Mouse (Mus musculus) retina, postnatal 1 day (tissue): Measurements from ENCODE around the gene Tns3.

ENCODE experiments used
- DNase-seq: peaks from one replicate; pipeline ENCODE4 v3.0.0-alpha.2; 2012

Tns3 gene

GRCm38 (mm10) chr11:8513359-8514253 is 150.7 kb downstream of the Tns3 start:
- peak; percentile 53 for DNase-seq

DNA sequence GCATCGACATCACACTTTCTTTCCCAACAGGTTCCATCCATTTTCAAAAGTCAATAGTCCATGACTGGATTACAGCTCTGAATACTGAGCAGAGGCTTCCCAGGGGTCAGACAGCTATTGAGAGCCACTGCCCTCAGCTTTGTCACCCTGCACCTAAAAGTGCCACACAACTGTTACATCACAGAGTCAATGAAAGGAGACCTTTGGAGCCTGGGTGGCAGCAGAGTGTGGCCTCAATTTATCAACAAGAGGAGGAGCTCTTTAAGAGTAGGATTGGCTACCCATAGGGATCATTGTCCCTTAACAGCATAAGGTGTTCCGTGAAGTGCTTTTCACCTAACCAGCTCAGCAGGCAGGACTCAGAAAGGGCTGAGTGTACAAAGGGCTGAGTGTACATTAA is 154.0 kb downstream of the Tns3 start:
- DNase-seq, result no peak

DNA sequence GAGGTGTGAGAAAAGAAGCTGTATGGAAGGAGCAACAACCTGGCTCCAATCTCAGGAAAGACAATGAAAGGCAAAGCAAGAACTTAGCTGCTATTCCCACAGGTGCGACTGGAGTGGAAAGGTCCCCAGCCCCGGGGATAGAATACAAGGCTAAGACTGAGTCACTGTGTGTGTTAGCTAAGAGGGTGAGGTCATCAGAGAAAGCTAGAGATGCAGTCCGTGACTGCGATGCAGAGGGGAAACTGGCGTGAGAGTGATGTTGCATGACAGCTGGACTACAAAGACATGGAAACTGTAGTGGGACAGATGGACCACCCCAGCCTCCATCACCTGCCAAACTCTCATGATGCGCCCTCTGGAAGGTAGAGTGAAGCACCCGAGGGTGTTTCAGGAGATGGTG is 154.7 kb downstream of the Tns3 start:
- DNase-seq, result no peak

DNA sequence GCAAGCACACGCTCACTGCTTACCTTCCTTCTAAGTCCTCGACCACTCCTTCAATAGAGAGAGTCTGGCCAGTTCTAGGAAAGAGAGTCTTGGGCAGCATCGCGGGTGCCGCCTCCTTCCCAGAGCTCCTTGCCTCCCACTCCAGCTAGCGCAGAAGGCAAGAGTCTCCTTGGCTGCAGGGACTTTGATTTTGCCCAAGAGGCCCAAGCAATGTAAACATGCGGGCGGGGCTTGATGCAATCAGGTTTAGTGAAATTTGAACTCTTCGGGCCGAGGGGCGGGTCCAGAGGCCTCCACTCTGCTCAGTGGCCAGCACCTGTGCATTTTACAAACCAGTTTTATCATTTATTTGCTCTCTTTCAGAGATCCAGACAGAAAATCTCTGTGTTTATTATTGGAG is 160.6 kb downstream of the Tns3 start:
- DNase-seq, result no peak

DNA sequence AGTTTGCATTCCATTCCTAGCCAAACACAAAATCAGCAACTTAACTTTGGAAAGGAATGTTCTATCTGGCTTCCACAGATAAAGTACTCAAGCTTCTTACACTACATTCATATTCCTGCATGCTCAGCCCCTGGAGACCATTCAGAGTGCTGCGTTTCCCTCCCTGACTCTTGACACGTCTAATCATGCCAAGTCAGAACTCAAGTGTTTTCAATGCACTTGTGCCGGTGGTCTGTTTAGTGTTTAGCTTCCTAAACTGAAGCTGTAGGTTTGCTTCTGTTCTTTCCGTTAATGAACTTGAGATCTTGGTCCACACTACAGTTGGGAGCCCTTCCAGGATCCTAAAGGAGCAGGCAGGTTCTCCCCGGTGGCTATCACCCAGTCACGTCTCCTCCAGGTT is 163.5 kb downstream of the Tns3 start:
- DNase-seq, result no peak

DNA sequence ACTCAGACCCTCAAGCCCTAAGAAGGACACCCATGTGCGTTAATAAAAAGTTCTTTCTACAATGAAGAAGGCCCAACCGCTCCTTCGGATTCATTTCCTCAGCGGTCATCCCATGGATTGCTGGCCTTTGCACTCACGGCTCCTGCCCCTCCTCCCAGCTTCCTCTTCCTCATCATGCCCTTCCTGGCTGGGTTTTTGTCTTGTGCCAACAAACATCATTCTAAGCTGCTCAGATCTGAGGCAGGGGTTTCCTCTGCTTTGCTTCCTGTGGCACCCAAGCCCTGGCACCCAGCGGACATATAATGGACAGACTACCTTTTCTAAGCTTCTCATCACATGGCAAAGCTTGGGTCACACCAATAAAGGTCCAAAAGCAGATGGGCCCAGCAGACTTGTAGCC is 167.2 kb downstream of the Tns3 start:
- no peak for DNase-seq

DNA sequence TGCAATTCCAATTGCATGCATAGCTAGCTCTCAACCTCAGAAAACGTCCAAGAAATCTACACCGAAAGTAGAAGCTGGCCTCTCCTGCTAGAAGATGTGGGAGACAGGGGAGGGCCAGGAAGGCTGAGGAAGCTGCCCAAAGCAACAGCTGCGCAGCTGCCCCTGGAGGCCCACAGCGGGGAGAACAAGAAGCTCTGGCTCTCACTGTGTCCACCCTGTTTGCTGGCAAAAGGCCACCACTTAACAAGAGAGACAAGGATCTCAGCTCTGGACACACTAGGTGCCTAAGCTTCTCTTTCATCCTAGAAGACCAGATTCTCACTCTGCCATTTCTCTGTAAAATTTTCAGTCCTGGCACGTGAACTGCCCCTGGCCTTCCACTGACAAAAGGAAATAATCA is 167.6 kb downstream of the Tns3 start:
- DNase-seq, result peak; percentile 75

- DNase-seq, result no peak
Observed at GRCm38 (mm10) chr11:8495801-8496200, 168.5 kb downstream of the Tns3 start.

- no peak for DNase-seq
Observed at GRCm38 (mm10) chr11:8495036-8495435, 169.3 kb downstream of the Tns3 start.

DNA sequence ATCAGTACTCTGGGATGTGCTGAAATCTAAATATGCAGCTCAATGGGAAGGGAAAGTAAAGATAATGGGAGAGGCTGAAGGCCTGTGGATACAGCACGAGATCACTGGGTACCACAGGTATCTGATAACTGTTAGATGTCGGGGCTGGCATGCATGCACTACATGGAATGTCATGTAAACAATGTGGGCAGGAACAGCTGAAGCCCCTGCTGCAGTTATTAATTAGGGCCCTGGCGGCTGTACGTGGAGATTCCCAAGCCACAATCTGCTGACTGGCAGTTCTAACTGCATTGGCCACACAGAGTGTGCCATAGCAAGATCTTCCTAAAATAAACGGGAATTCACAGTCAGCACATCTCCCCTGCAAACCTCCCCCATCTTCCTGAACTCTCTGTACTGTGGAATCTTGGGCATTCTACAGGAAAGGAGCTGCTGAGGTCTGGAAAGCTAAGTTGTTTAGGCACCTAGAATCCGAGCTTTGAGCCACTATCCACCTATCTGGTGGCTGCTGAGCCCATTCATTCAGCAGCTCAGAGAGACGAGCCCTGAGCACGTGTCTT is 170.3 kb downstream of the Tns3 start:
- peak; percentile 52 for DNase-seq

- DNase-seq, result no peak
Observed at GRCm38 (mm10) chr11:8492332-8492731, 172.0 kb downstream of the Tns3 start.

DNA sequence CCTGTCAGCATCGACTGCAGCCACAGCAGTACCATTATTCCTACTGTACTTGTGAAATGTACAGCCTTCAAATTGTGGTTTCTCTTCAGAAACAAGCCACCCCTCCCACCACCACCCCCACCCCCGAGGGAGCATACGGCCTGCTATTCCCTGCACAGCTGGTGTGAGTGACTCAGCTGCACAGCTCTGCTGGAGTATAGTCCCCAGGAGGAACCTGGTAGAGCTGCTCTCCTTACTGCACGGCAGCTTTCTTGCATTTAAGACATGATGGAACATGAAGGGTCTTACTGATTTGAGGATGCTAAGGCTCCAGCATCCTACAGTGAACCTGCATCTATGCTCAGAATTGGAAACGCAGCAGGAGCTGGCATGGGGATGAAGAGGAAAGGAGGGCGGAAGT is 176.1 kb downstream of the Tns3 start:
- DNase-seq, result peak; percentile 6

DNA sequence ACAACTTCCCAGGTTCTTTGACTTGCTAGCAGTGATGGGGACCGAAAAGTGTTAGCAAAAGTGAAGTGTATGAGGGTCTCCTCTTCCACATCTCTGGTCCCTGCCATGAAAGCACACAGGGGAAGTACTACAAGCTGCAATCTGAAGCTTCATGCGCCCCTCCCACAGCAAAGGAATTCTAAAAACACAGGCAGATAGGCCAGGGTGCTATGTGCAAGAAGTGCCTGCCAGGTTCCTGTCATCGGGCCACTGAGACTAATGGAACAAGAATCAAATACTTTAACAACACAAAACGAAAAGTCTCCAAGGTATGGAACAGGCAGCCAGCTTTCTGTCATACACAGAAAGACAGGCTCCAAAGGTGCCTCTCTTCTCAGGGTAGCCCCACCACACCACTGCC is 177.8 kb downstream of the Tns3 start:
- no peak for DNase-seq

DNA sequence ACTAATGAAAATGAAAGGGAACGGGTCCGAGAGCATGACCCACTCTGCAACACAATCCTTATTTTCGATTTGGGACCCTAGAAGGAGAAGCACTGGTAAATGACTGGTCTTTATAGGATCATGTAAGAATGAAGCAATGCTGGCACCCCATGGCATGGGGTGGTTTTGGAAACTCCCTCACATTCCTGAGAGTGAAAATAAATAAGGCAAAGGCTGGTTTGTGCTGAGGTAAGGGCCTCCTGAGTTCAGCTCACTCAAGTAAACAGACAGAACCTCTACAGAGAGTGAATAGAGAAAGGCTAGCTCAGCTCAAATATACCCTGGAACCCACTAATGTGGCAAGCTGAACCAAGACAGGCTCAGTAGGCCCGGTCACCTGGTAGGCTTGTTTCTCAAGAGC is 179.8 kb downstream of the Tns3 start:
- DNase-seq, result no peak

GRCm38 (mm10) chr11:8482721-8483120 is 181.6 kb downstream of the Tns3 start:
- DNase-seq, result no peak

DNA sequence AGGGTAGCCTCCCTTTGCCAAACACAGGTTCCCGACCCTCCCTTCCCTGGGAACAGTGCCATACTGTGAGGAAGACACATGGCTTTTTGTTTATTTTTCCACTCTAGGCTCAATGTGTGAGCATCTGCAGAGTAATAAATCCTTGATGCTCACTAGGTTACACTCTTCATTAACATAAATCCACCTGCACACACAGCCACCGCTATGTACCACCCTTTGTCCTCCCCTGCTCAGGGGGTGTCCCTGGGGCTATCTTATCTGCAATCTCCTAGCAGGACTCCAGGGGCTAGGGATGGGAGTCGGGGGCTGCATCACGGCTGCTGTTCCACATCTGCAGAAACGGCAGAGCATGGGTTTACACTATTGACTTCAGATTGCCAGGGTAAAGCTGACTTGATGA is 182.4 kb downstream of the Tns3 start:
- DNase-seq, result no peak

GRCm38 (mm10) chr11:8481529-8481928 is 182.8 kb downstream of the Tns3 start:
- no peak for DNase-seq

GRCm38 (mm10) chr11:8479858-8480257 is 184.5 kb downstream of the Tns3 start:
- DNase-seq, result no peak

DNA sequence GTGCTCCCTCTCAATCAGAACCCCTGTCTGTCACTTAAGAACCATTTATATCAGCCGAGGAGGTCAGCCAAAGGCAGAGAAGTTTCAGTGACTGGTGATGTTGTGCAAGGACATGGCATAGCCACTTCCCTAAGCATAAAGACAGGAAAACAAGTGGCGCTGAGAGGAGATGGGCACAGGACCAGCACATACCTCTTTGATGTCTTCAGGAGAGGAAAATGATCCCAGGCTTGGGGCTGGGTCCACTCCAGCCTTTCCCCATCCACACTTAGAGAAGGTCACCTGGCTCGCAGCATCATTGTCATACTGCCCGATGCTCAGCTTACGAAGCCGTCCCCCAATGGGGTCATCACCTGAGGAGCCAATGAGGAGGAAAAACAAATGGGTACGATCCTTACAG is 185.0 kb downstream of the Tns3 start:
- DNase-seq, result no peak

DNA sequence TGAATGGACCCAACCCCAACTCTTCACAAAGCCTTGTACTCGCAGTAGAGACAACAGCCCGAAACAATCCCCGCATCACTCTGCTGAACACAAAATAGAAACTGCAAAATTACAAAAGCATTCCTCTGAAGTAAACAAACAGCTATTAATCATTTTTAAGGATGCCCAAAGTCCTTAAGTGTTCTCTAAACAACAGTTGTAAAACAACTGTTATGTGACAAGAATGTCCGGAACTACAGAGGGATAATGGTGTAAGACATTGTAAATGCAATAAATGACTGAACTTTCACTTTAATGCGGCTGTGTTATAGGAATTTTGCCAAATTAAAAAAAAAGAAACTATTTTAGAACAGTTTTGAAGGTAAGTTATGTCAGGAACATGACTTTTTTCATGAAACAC is 190.7 kb downstream of the Tns3 start:
- no peak for DNase-seq

DNA sequence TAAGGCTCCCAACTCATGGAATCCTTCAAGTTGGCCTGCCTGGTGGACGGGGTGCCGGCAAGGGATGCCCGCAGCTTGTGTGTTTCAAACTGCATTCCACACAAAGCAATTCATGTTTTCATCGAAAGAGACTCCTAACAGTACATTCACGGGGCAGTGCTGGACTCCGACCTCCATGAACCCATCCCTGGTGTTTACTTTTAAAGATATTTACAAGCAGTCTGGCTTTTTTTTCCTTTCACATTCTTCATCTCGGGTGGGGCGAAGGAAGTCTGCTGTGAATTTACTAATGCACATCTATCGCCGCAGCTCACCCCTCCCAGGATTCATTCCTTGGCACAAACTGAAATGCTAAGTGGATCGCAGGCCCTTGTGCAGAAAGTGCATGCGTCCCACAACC is 191.9 kb downstream of the Tns3 start:
- no peak for DNase-seq

DNA sequence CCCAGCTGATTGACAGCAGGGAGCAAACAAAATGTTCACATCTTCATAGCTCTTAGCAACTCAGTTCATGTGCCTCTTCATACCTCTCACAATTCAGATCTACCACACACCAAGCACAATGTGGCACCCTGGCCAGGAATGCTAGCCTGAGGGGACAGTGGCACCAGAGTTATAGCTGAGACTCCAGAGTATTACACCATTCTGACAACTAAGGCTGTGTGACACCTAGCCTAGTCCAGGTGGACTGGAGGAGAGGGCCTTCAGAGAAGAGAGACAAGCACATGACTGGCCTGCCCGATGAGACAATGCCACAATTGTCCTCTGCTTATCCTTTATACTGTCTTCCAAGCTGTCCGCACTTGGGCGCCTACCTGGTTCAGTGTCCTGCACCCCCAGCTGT is 192.8 kb downstream of the Tns3 start:
- no peak for DNase-seq

DNA sequence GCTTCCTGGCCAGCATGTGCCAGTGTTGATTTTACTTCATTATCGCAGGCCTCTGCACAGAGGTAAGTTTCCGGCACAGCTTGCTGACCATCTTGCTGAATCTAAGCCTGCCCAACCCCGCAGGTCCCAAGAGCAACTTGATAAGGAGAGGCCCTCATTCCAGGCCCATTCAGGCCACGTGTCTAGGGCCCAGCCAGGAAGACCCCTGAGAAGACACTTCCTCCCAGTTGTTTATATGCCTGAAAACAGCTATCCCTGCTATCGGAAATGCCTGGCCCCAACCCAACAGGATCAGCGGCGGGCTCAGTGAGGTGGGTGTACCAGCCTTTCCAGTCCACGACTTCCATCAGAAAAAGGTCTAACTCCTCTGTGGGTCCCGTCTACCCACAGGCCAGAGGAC is 194.8 kb downstream of the Tns3 start:
- no peak for DNase-seq

- DNase-seq, result peak; percentile 89
Observed at GRCm38 (mm10) chr11:8468161-8469091, 195.9 kb downstream of the Tns3 start.
